Mouse (Mus musculus) bone marrow, adult 2 months (tissue): ENCODE results near the gene Vps13d.

Experiments
- CTCF ChIP-seq: fragments of 200-500 bp; IDR thresholded peaks from 2 replicates; pipeline ENCODE4 v1.5.1; 2011; ENCODE audit warnings: low read length, control low read depth; ENCODE audit not compliant: control insufficient read depth, insufficient read depth
- POLR2A ChIP-seq: fragments of 200-500 bp; IDR thresholded peaks from 2 replicates; pipeline ENCODE4 v1.6.1; 2011; ENCODE audit warnings: low read depth, mild to moderate bottlenecking, control low read depth, low read length, borderline replicate concordance; ENCODE audit not compliant: control insufficient read depth

- no peak for TF ChIP-seq CTCF
- no peak for TF ChIP-seq POLR2A
Observed at GRCm38 (mm10) chr4:145147006-145147961, 47.5 kb downstream of the Vps13d start.
